Mouse (Mus musculus): ENCODE data around the gene Ralgapa1. TPM values are rescaled to one million over a fixed set of nuclear protein-coding genes. Genes with fewer than 3 reads are reported as not detected.
"Not testable (repeated sequence)": the region's sequence is repeated elsewhere in the genome, so short reads cannot be mapped to it uniquely, and the experiment has no call there.

Ralgapa1 gene
- polyA plus RNA-seq, 1 experiment = 4.4 TPM

- no peak overlapping the region for H3ac ChIP-seq (ENCODE audit: control insufficient read depth, insufficient read length)
- H3K79me2 ChIP-seq (ENCODE audit: control insufficient read depth, insufficient read depth) = peaks cover 39% of the 10 kb centered on the region
- no peaks in the 10 kb centered on the region for H3K36me3 ChIP-seq (ENCODE audit: control insufficient read depth, insufficient read depth)
- H3K4me2 ChIP-seq (ENCODE audit: low read depth) = no peak overlapping the region
- H3K4me3 ChIP-seq = no peak overlapping the region
- no peaks in the 10 kb centered on the region for H3K27me3 ChIP-seq (ENCODE audit: control insufficient read depth, insufficient read depth, insufficient read length)
- TF ChIP-seq POLR2A (IDR thresholded peaks at IDR 0.05; ENCODE audit: insufficient read length, low read depth) (no peak), CEBPB (IDR thresholded peaks at IDR 0.05; ENCODE audit: insufficient read depth, poor library complexity, severe bottlenecking) (no peak), MYOG (IDR thresholded peaks at IDR 0.05; ENCODE audit: control insufficient read depth in 1 of 3, insufficient read depth in 1 of 3, insufficient read length in 2 of 3, low read depth in 2 of 3) (no peak), E2F4 (IDR thresholded peaks at IDR 0.05; ENCODE audit: insufficient read depth) (no peak), USF1 (IDR thresholded peaks at IDR 0.05; ENCODE audit: low read depth) (no peak), MAX (IDR thresholded peaks at IDR 0.05; ENCODE audit: low read depth) (no peak)
These were observed 15.9 kb downstream of the Ralgapa1 start for GRCm38 (mm10) chr12:55805035-55805434.

GRCm38 (mm10) chr12:55801131-55801530 is 19.8 kb downstream of the Ralgapa1 start:
- Histone ChIP-seq H3K79me2 (ENCODE audit: control insufficient read depth, insufficient read depth) (peaks cover 32% of the 10 kb centered on the region), H3K36me3 (ENCODE audit: control insufficient read depth, insufficient read depth) (no peaks in the 10 kb centered on the region)
- TF ChIP-seq USF1 (IDR thresholded peaks at IDR 0.05; ENCODE audit: low read depth) = no peak
- no peak for TF ChIP-seq SRF (IDR thresholded peaks at IDR 0.05; ENCODE audit: control insufficient read depth, insufficient read length, low read depth)
- no peak for TF ChIP-seq TCF3 (IDR thresholded peaks at IDR 0.05; ENCODE audit: insufficient read length, low read depth)
- no peak for TF ChIP-seq CEBPB (IDR thresholded peaks at IDR 0.05; ENCODE audit: insufficient read depth, poor library complexity, severe bottlenecking)

DNA sequence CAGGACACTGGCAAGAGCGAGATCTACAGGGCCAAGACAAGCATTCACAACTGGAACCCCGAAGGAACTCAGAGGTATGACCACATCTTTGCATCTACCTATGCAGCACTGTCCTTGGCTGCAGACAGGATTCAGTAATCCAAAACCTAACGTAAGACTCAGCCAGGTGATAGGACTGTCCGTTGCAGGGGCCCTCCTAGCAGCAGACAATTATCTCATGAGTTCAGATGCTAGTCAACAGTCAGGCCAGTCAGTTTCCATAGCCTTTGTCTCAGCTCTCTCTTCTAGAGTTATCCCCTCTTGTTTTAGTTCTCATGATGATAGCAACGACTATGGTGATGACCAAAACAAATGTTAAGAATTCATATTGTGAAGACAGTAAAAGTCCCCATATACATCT is 20.8 kb downstream of the Ralgapa1 start:
- peaks cover 31% of the 10 kb centered on the region for H3K79me2 ChIP-seq (ENCODE audit: control insufficient read depth, insufficient read depth)
- no peaks in the 10 kb centered on the region for H3K27me3 ChIP-seq (ENCODE audit: control insufficient read depth, insufficient read depth, insufficient read length)
- no peak overlapping the region for H3K4me2 ChIP-seq (ENCODE audit: low read depth)
- TF ChIP-seq POLR2A (IDR thresholded peaks at IDR 0.05; ENCODE audit: insufficient read length, low read depth) = no peak
- H3K4me3 ChIP-seq = no peak overlapping the region
- no peaks in the 10 kb centered on the region for H3K36me3 ChIP-seq (ENCODE audit: control insufficient read depth, insufficient read depth)
- no peak overlapping the region for H3ac ChIP-seq (ENCODE audit: control insufficient read depth, insufficient read length)

More at GRCm38 (mm10) chr12:55801131-55801530, 19.8 kb downstream of the Ralgapa1 start:
- Histone ChIP-seq H3ac (ENCODE audit: control insufficient read depth, insufficient read length) (no peak overlapping the region), H3K4me2 (ENCODE audit: low read depth) (no peak overlapping the region), H3K27me3 (ENCODE audit: control insufficient read depth, insufficient read depth, insufficient read length) (no peaks in the 10 kb centered on the region), H3K4me3 (no peak overlapping the region)

GRCm38 (mm10) chr12:55798745-55799144 is 22.2 kb downstream of the Ralgapa1 start:
- Histone ChIP-seq H3K79me2 (ENCODE audit: control insufficient read depth, insufficient read depth) (peaks cover 22% of the 10 kb centered on the region), H3K36me3 (ENCODE audit: control insufficient read depth, insufficient read depth) (peaks cover 4% of the 10 kb centered on the region), H3K4me2 (ENCODE audit: low read depth) (no peak overlapping the region), H3K27me3 (ENCODE audit: control insufficient read depth, insufficient read depth, insufficient read length) (no peaks in the 10 kb centered on the region), H3ac (ENCODE audit: control insufficient read depth, insufficient read length) (no peak overlapping the region), H3K4me3 (no peak overlapping the region)
- no peak for TF ChIP-seq POLR2AphosphoS2 (IDR thresholded peaks at IDR 0.05; ENCODE audit: insufficient read length, low read depth)
- no peak for TF ChIP-seq MAX (IDR thresholded peaks at IDR 0.05; ENCODE audit: low read depth)
- TF ChIP-seq MYOG (IDR thresholded peaks at IDR 0.05; ENCODE audit: control insufficient read depth in 1 of 3, insufficient read depth in 1 of 3, insufficient read length in 2 of 3, low read depth in 2 of 3) = no peak
- no peak for TF ChIP-seq REST (IDR thresholded peaks at IDR 0.05; ENCODE audit: insufficient read depth, insufficient read length)
- no peak for TF ChIP-seq POLR2A (IDR thresholded peaks at IDR 0.05; ENCODE audit: insufficient read length, low read depth)

DNA sequence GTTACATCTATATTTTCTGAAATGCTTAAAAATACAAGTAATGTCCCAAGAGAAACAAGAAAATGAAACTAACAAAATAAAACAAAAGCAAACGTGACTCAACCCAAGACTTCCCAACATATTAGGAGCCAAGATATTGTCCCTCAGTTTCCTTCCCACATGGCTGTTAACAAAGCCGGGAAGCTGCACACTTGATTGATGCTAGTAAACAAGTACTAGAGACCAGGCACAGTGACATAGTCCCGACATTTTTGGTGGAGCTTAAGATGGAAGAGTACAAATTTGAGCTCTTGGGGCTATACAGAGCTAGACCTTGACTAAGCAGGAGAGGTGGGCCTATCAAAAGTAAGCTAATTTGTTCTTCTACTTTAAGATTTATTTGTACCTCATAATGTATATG is 23.9 kb downstream of the Ralgapa1 start:
- no peak overlapping the region for H3K4me2 ChIP-seq (ENCODE audit: low read depth)

DNA sequence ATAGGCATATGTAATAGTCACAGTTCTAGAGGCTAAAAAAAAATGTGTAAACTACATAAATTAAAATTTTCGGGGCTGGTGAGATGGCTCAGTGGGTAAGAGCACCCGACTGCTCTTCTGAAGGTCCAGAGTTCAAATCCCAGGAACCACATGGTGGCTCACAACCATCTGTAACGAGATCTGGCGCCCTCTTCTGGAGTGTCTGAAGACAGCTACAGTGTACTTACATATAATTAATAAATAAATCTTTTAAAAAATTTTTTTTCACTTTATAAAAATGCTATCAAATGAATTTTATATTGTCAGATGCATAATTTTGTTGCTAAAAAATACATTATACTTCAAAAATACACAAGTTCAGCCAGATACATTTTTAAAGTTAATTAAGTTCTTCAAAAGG is 26.5 kb downstream of the Ralgapa1 start:
- H3K4me3 ChIP-seq; H3K4me2 ChIP-seq (ENCODE audit: low read depth); H3K27me3 ChIP-seq (ENCODE audit: control insufficient read depth, insufficient read depth, insufficient read length); H3K36me3 ChIP-seq (ENCODE audit: control insufficient read depth, insufficient read depth); H3ac ChIP-seq (ENCODE audit: control insufficient read depth, insufficient read length); H3K79me2 ChIP-seq (ENCODE audit: control insufficient read depth, insufficient read depth): not testable (repeated sequence)

More for the DNA sequence above, 23.9 kb downstream of the Ralgapa1 start:
- no peaks in the 10 kb centered on the region for H3K27me3 ChIP-seq (ENCODE audit: control insufficient read depth, insufficient read depth, insufficient read length)
- H3K79me2 ChIP-seq (ENCODE audit: control insufficient read depth, insufficient read depth) = peaks cover 17% of the 10 kb centered on the region
- TF ChIP-seq E2F4 (IDR thresholded peaks at IDR 0.05; ENCODE audit: insufficient read depth) (no peak), SRF (IDR thresholded peaks at IDR 0.05; ENCODE audit: control insufficient read depth, insufficient read length, low read depth) (no peak), MYOG (IDR thresholded peaks at IDR 0.05; ENCODE audit: control insufficient read depth in 1 of 3, insufficient read depth in 1 of 3, insufficient read length in 2 of 3, low read depth in 2 of 3) (no peak), MAX (IDR thresholded peaks at IDR 0.05; ENCODE audit: low read depth) (no peak), REST (IDR thresholded peaks at IDR 0.05; ENCODE audit: insufficient read depth, insufficient read length) (no peak), TCF12 (IDR thresholded peaks at IDR 0.05; ENCODE audit: insufficient read depth, poor library complexity, severe bottlenecking) (no peak), MYOD1 (IDR thresholded peaks at IDR 0.05; ENCODE audit: control insufficient read depth in 1 of 3, insufficient read length in 2 of 3, low read depth in 2 of 3) (no peak), TCF3 (IDR thresholded peaks at IDR 0.05; ENCODE audit: insufficient read length, low read depth) (no peak), POLR2AphosphoS2 (IDR thresholded peaks at IDR 0.05; ENCODE audit: insufficient read length, low read depth) (no peak), CEBPB (IDR thresholded peaks at IDR 0.05; ENCODE audit: insufficient read depth, poor library complexity, severe bottlenecking) (no peak)
- H3K36me3 ChIP-seq (ENCODE audit: control insufficient read depth, insufficient read depth) = peaks cover 4% of the 10 kb centered on the region
- no peak overlapping the region for H3K4me3 ChIP-seq
- H3ac ChIP-seq (ENCODE audit: control insufficient read depth, insufficient read length) = no peak overlapping the region
